Mouse (Mus musculus) mouse trophoblast stem cell (cell line): Measurements from ENCODE around the gene Slc17a3.

Source experiments
- in situ Hi-C, 2 experiments: fragments of 300-500 bp; cut with MseI, MboI; formaldehyde crosslinking; loops; 2 replicates in 1 of 2; 3 replicates in 1 of 2; pipeline ENCODE4 v1.15.1; 2025

Slc17a3 gene

DNA sequence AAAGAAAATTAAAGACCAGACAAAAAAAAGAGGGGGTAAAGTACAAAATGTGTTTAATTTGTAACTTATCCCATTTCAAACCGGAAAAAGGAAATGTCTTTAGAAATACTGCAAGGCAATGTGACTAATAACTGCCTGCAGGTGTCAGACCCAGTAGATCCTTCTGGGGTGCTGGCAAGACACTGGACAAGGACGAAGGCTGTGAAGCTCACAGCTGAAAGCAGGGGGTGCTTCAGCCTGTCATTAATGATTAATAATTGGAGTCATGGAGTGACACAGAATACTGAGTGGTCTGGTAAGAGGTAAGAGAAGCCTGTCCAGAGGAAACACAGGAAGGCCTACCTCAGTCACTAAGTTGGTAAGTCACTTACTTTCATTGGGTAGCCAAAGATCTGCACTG is at the start of gene Slc17a3:
Slc17a3 (plus strand) TSS at position 127 of the 400 bp plus-strand sequence.
- in situ Hi-C loops: no loop called here

- in situ Hi-C loops: loop anchor here in 1 of 2 experiments (10.0 to 25.0 kb wide), 2 partner anchors 92 to 495 kb away; partner anchors contain the start of gene Carmil1
Observed at GRCm38 (mm10) chr13:23792520-23792919, 46.7 kb upstream of the Slc17a3 start.

DNA sequence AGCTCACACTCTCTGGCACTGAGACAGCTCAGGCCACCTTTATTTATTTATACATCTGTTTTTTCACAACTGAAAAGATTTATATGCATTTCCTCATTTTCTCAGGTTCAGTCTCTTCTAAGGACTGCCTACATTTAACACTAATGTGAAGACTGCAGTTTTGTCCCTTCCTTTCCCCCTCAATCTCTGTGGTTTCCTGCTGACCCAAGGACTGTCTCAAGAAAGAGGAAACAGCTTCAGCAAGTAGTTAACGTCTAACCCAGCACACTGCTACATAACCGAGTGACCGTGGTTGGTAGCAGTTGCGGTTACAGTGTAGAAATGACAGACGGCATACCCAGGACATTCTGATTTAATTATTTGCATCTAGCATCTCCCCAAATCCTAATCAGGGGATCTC is 39.8 kb upstream of the Slc17a3 start:
- in situ Hi-C loops: loop anchor here in 1 of 2 experiments (10.0 to 25.0 kb wide), 2 partner anchors 85 to 488 kb away; partner anchors contain the start of gene Carmil1

DNA sequence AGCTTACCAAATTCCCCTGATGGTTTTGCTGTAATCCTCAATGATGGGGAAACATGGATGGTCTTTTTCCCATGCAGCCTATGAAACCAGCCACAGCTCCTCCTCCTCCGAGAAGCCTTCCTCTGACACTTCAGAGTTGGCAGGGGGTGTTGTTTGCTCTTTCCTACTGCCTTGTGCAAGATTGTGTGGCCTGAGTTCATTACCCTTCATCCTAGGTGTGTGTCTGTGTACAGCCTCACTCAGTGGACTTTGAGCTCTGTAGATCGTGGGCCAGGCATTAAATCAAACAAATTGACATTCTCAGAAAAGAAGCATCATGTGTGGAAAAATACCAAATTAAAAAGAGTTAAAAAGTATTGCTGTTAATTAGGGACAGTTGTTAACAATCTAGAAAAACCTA is 34.7 kb upstream of the Slc17a3 start:
- in situ Hi-C loops: no loop called here

- in situ Hi-C loops: no loop called here
Observed at GRCm38 (mm10) chr13:23806422-23807052, 32.7 kb upstream of the Slc17a3 start, which contains the start of gene Slc17a2. Gene Slc17a2, plus strand, starts transcription at chr13:23806993.

- in situ Hi-C loops: no loop called here
Observed at GRCm38 (mm10) chr13:23816148-23816547, 23.1 kb upstream of the Slc17a3 start.

- in situ Hi-C loops: no loop called here
Observed at GRCm38 (mm10) chr13:23820179-23820940, 18.9 kb upstream of the Slc17a3 start.

DNA sequence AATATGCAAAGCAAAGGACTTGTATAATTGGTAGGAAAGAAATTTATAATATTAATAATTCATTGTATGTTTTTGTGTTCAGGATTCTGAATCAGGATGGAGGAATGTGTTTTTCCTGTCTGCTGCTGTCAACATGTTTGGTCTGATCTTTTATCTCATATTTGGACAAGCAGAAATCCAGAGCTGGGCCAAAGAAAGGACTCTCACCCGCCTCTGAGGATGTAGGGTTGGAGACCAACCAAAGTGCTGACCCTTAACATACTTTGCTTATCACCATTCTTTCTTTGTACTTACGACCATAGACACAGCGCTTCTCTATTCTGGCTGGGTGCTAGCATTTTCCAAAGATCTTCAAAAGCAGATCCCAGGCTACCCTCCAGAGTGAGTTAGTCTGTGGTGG is 17.0 kb upstream of the Slc17a3 start:
- in situ Hi-C loops: no loop called here

- in situ Hi-C loops: no loop called here
Observed at GRCm38 (mm10) chr13:23826606-23827005, 12.6 kb upstream of the Slc17a3 start.

DNA sequence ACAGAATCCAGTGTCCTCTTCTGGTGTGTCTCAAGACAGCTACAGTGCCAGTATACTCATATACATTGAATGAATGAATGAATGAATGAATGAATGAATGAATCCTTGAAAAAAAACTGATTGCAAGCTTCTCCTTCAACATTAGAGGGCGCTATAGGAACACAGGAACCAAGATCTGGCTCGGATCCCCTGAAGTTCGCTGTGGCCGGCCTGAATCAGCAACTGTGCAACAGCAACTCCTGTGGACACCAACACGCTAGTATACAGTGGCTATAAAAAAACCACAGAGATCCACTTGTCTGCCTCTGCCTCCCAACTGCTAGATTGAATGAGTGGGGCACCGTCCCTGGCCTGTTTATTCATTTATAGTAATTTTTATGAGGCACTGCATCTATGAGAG is 6.2 kb upstream of the Slc17a3 start:
- in situ Hi-C loops: no loop called here

GRCm38 (mm10) chr13:23834836-23835235 is 4.4 kb upstream of the Slc17a3 start:
- in situ Hi-C loops: no loop called here

DNA sequence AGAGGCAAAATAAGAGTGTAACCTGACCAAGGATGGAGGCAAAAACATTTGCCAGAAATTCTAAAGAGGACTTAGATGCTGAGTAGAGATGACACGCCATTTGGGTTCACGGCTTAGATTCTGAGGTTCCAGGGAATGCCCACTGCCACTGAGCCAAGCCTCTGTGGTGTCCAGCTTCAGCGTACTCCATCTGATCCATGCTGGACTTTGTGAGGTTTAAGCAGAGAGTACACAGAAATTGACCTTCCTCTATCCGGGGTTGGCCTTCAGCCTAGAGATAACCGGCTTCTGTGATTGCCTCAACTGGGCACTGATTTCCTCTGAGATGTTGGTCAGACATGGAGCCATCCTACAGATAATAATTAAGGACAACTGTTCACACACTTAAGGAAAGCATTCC is 2.6 kb upstream of the Slc17a3 start:
- in situ Hi-C loops: no loop called here

GRCm38 (mm10) chr13:23845851-23846250 is 6.6 kb downstream of the Slc17a3 start:
- in situ Hi-C loops: no loop called here

GRCm38 (mm10) chr13:23849299-23849698 is 10.1 kb downstream of the Slc17a3 start:
- in situ Hi-C loops: no loop called here

DNA sequence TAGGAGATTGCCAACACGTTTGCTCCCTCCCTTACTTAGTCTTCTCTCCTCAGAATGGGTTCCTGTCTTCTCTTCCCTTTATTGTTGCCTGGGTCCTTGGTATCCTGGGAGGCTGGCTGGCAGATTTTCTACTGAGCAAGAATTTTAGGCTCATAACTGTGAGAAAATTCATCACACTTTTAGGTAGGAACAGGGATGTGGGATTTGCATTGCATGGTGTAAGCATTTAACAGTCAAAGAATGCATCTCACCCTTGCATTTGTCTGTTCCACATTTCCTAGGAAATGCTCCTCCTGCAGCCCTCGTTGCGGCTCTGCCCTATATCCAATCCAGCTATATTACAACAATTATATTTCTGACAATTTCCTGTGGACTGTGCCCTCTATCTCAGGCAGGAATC is 17.2 kb downstream of the Slc17a3 start:
- in situ Hi-C loops: no loop called here

GRCm38 (mm10) chr13:23861815-23862214 is 22.6 kb downstream of the Slc17a3 start:
- in situ Hi-C loops: no loop called here

GRCm38 (mm10) chr13:23864711-23865110 is 25.5 kb downstream of the Slc17a3 start:
- in situ Hi-C loops: no loop called here

GRCm38 (mm10) chr13:23866086-23866710 is 27.0 kb downstream of the Slc17a3 start:
- in situ Hi-C loops: no loop called here

- in situ Hi-C loops: no loop called here
Observed at GRCm38 (mm10) chr13:23867000-23867399, 27.8 kb downstream of the Slc17a3 start.

- in situ Hi-C loops: no loop called here
Observed at GRCm38 (mm10) chr13:23867405-23867804, 28.2 kb downstream of the Slc17a3 start, which contains the start of gene Slc17a1. Gene Slc17a1, plus strand, starts transcription at chr13:23867750.

GRCm38 (mm10) chr13:23868790-23869533 is 29.7 kb downstream of the Slc17a3 start:
- in situ Hi-C loops: no loop called here

DNA sequence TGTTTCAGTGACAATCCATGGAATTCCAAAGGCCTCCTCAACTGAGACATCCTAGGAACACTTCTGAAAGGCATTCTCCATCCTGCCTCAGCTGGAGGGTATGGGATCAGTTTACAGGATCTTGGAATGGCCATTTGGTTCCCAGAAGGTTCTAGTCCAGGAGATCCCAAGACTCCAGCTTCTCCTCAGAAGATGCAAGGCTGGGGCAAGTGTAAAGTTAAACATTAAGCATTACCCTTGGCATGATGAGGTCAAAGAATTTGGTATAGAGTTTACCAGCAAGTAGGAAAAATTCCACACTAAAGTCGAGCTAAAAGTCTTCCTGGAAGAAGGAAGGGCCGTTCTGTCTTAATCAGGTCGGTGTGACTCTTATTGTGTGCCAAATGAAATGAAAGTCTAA is 30.8 kb downstream of the Slc17a3 start:
- in situ Hi-C loops: no loop called here
